Mouse (Mus musculus): ENCODE data around the gene Pax2. TPM values are rescaled to one million over a fixed set of nuclear protein-coding genes. Genes with fewer than 3 reads are reported as not detected.

The Pax2 gene
- polyA plus RNA-seq, 1 experiment from 2014 or later = 198 TPM

GRCm38 (mm10) chr19:44800327-44800726, 44.5 kb downstream of the Pax2 start:
- no peaks in the 10 kb centered on the region for H3K27me3 ChIP-seq
- ChIA-PET POLR2A (interaction anchor here (0.5 kb wide), 1 partner anchor 32 kb away, joined by 3 read pairs; no protein-coding TSS in a partner anchor), CTCF (interaction anchor here (1.3 kb wide), 1 partner anchor 10 kb away, joined by 4 read pairs; no protein-coding TSS in a partner anchor)
- no peak for TF ChIP-seq CTCF (IDR thresholded peaks at IDR 0.05)
- no peak for DNase-seq (ENCODE audit: low read depth, low spot score)
- no peak for ATAC-seq
- in situ Hi-C loops (cut with MboI; ENCODE audit: low pct_unique_long_range_greater_than_20kb) = no loop called here

GRCm38 (mm10) chr19:44808734-44809133, 52.9 kb downstream of the Pax2 start:
- CTCF ChIA-PET = no interaction called here
- no peaks in the 10 kb centered on the region for H3K27me3 ChIP-seq
- POLR2A ChIA-PET = no interaction called here
- no peak for TF ChIP-seq CTCF (IDR thresholded peaks at IDR 0.05)
- ATAC-seq (no peak), DNase-seq (ENCODE audit: low read depth, low spot score) (no peak)
- in situ Hi-C loops (cut with MboI; ENCODE audit: low pct_unique_long_range_greater_than_20kb) = no loop called here

GRCm38 (mm10) chr19:44812666-44813429, 57.0 kb downstream of the Pax2 start:
- POLR2A ChIA-PET = no interaction called here
- no peak for TF ChIP-seq CTCF (IDR thresholded peaks at IDR 0.05)
- no peak for DNase-seq (ENCODE audit: low read depth, low spot score)
- no peak for ATAC-seq
- no peaks in the 10 kb centered on the region for H3K27me3 ChIP-seq
- CTCF ChIA-PET = no interaction called here
- in situ Hi-C loops (cut with MboI; ENCODE audit: low pct_unique_long_range_greater_than_20kb) = no loop called here

DNA sequence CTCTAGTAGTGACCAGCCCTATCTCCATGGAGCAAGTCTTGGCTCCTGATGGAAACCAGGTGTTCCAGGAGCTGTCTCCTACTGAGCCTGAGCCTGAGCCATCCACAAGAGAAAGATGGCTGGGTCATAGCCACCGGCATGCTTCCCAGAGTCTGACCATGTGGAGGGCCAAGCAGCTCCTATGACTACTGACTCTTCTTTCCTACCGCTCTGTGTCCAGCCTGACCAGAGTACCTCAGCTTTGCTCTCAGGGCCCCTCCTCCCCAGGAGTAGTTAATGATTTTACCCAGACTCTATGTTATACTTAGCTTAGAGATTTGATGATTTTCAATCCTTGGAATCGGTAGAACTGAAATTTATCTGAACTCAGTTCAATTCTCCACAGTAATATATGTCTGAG, 59.3 kb downstream of the Pax2 start:
- no peak for TF ChIP-seq CTCF (IDR thresholded peaks at IDR 0.05)
- DNase-seq (ENCODE audit: low read depth, low spot score) = no peak
- no peaks in the 10 kb centered on the region for H3K27me3 ChIP-seq
- ChIA-PET POLR2A (interaction anchor here (0.6 kb wide), 1 partner anchor 21 kb away, joined by 3 read pairs; no protein-coding TSS in a partner anchor), CTCF (interaction anchor here (1.2 kb wide), 1 partner anchor 11 kb away, joined by 6 read pairs; no protein-coding TSS in a partner anchor)
- in situ Hi-C loops (cut with MboI; ENCODE audit: low pct_unique_long_range_greater_than_20kb) = no loop called here
- ATAC-seq = no peak

DNA sequence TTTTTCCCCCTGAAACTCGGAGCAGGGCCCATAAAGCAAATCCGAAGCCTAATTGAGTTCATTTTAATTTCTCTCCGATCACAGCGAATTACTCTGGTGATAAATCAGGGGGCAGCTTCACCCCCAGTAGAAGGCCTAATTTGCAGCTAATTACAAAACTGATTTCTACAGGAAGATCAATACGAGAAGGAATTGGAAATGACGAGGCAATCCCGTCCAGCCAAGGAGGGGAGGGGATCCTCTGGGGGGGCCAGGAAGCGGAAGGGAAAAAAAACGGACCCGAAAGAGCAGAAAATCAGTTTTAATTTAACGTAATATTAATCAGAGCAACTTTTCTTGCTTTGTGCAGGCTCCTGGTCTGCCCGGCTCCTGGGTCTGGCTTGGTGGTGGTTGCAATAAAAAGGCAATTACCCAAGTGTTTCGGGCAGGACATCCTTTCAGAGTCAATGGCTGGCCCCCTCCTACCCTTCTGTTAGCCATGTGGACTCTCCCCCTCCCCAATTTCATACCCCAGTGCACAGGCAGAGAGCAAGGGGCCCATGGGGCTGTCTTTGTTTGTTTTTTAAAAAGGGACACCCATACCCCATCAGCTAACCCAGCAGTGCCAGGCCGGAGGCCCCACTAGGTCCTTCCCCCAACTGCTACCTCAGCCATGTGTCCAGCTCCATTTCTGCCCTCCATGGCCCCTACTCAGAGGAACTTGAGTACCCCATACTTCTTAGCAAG, 61.7 kb downstream of the Pax2 start:
- TF ChIP-seq CTCF (IDR thresholded peaks at IDR 0.05) = no peak
- H3K27me3 ChIP-seq = no peaks in the 10 kb centered on the region
- in situ Hi-C loops (cut with MboI; ENCODE audit: low pct_unique_long_range_greater_than_20kb) = no loop called here
- DNase-seq (ENCODE audit: low read depth, low spot score) (no peak), ATAC-seq (no peak)
- POLR2A ChIA-PET = no interaction called here
- CTCF ChIA-PET = no interaction called here

- H3K27me3 ChIP-seq = no peaks in the 10 kb centered on the region
- ChIA-PET CTCF (interaction anchor here (0.8 to 1.8 kb wide), 2 partner anchors 15 to 68 kb away, joined by 3 to 4 read pairs; no protein-coding TSS in a partner anchor), POLR2A (interaction anchor here (0.7 to 1.2 kb wide), 4 partner anchors 59 to 133 kb away, joined by 3 to 4 read pairs (median 3); no protein-coding TSS in a partner anchor)
- DNase-seq (ENCODE audit: low read depth, low spot score) (no peak), ATAC-seq (no peak)
- TF ChIP-seq CTCF (IDR thresholded peaks at IDR 0.05) = no peak
- in situ Hi-C loops (cut with MboI; ENCODE audit: low pct_unique_long_range_greater_than_20kb) = no loop called here
Measured at GRCm38 (mm10) chr19:44818676-44819075, 62.8 kb downstream of the Pax2 start.

DNA sequence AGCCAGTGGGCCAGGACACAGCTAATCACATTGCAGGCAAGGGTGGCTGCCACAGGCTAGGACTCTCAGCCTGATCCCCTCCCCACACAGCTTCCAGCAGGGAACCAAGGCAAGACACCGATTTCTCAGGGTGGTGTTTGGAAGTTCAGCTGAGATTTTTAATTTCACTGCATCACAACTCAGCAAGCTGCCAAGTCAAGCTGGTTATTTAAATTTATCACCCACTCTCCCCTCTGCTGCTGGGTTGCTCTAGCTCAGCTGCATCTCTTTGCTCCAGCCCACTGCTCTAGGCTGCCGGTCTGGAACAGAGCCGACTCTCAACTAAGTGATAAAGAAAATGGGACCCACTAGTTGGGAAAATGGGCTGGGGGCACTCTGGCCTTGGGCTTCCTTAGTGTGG, 65.7 kb downstream of the Pax2 start:
- no peaks in the 10 kb centered on the region for H3K27me3 ChIP-seq
- POLR2A ChIA-PET = interaction anchor here (1.6 to 2.6 kb wide), 2 partner anchors 12 to 55 kb away, joined by 5 to 6 read pairs; no protein-coding TSS in a partner anchor
- DNase-seq (ENCODE audit: low read depth, low spot score) (no peak), ATAC-seq (no peak)
- no peak for TF ChIP-seq CTCF (IDR thresholded peaks at IDR 0.05)
- in situ Hi-C loops (cut with MboI; ENCODE audit: low pct_unique_long_range_greater_than_20kb) = no loop called here
- CTCF ChIA-PET = interaction anchor here (1.1 to 1.8 kb wide), 2 partner anchors 11 to 13 kb away, joined by 3 to 4 read pairs; no protein-coding TSS in a partner anchor

DNA sequence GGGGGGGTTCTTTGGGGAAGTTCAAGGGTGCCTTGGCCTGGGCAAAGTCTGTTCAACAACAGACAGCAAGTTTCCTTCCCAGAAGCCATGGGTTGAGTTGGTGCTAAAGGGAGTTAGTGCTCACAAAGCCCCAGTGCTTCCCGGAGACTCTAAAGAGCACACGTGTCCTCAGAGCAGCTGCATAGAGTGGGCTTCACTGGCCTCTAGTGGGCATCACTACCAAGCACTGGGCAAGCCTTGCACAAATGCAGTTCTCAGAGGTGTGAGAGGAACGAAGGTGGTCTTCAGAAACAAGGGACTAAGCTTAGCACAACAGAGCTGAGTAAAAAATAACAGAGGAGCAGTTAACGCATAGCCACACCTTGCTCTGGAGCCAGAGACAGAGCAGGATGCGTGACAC, 66.5 kb downstream of the Pax2 start:
- ChIA-PET POLR2A (interaction anchor here (1.1 to 2.6 kb wide), 2 partner anchors 43 to 55 kb away, joined by 3 to 6 read pairs; no protein-coding TSS in a partner anchor), CTCF (no interaction called here)
- ATAC-seq = no peak
- H3K27me3 ChIP-seq = no peaks in the 10 kb centered on the region
- TF ChIP-seq CTCF (IDR thresholded peaks at IDR 0.05) = no peak
- no peak for DNase-seq (ENCODE audit: low read depth, low spot score)
- in situ Hi-C loops (cut with MboI; ENCODE audit: low pct_unique_long_range_greater_than_20kb) = no loop called here

DNA sequence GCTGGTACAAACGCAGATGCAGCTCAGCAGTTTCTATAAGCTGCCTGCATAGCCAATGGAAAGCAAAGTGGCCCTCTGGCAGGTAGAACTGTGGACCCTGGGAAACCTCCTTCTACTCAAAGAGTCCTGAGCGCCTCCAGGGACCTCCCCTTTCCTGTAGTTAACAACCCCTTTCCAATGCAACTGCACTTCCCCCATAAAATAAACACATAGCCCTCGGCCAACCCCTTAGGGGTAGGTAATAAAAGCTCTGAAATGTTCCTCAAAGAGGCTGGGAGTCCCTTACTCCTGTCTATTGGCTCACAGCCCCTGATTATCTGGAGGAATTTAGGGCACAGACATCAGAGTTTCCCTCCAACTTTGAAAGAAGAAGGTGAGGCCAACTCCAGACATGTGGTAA, 67.8 kb downstream of the Pax2 start:
- no peaks in the 10 kb centered on the region for H3K27me3 ChIP-seq
- in situ Hi-C loops (cut with MboI; ENCODE audit: low pct_unique_long_range_greater_than_20kb) = no loop called here
- CTCF ChIA-PET = interaction anchor here (1.1 to 2.3 kb wide), 3 partner anchors 10 to 64 kb away, joined by 3 to 7 read pairs (median 3); no protein-coding TSS in a partner anchor
- POLR2A ChIA-PET = interaction anchor here (0.6 to 1.7 kb wide), 2 partner anchors 20 to 74 kb away, joined by 4 to 5 read pairs; no protein-coding TSS in a partner anchor
- ATAC-seq (no peak), DNase-seq (ENCODE audit: low read depth, low spot score) (no peak)
- no peak for TF ChIP-seq CTCF (IDR thresholded peaks at IDR 0.05)

DNA sequence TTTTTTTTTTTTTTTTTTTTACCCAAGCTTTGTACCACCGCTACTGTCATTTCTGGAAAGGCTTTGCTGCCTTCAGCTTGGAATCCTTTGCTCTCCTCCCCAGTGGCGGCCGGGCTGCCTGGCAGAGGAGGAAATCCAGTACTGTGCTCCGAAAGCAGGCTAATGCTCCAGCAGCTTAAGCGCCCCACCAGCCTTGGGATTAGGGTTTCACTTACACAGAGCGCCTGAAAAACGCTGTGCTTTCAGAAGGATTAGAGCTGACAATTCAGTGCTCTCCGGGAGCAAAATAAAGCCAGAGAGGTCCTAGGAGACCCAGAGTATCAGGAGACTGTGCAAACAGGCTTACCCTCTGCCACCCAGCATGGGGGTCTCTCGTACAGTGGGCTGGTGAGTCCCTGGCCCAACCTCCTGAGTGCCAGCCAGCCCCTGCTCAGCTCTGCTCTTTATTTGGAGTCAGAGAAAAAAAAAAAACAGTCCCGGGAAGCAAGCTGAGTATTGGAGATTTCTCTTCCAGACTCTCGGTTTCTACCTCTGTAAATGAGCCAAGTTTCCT, 69.4 kb downstream of the Pax2 start:
- POLR2A ChIA-PET = interaction anchor here (0.6 to 1.3 kb wide), 3 partner anchors 9 to 102 kb away, joined by 3 to 5 read pairs (median 4); no protein-coding TSS in a partner anchor
- no peaks in the 10 kb centered on the region for H3K27me3 ChIP-seq
- in situ Hi-C loops (cut with MboI; ENCODE audit: low pct_unique_long_range_greater_than_20kb) = no loop called here
- CTCF ChIA-PET = interaction anchor here (1.4 to 2.3 kb wide), 3 partner anchors 8 to 61 kb away, joined by 3 to 7 read pairs (median 6); no protein-coding TSS in a partner anchor
- ATAC-seq (no peak), DNase-seq (ENCODE audit: low read depth, low spot score) (no peak)
- no peak for TF ChIP-seq CTCF (IDR thresholded peaks at IDR 0.05)
